Mouse (Mus musculus) stomach, embryonic 16.5 days (tissue): ENCODE data around the gene Abcg8. TPM values are rescaled to one million over a fixed set of nuclear protein-coding genes. Genes with fewer than 3 reads are reported as not detected.

ENCODE experiments used
- ATAC-seq: fragments of 200-750 bp; cut with Nextera tagmentation; 2 replicates; pipeline ENCODE4 v1.8.0; 2017; ENCODE audit warnings: moderate number of reproducible peaks, moderate TSS enrichment; ENCODE audit not compliant: insufficient read depth, low FRiP score
- H3K27ac ChIP-seq: fragments of 300-500 bp; sonication (generic); 2 replicates; pipeline ENCODE4 v1.5.1; 2014; ENCODE audit warnings: low read length
- H3K27me3 ChIP-seq: fragments of 300-500 bp; sonication (generic); 2 replicates; pipeline ENCODE4 v1.6.1; 2014; ENCODE audit warnings: low read length, control low read depth, mixed read lengths; ENCODE audit not compliant: control insufficient read depth, insufficient read depth
- H3K36me3 ChIP-seq: fragments of 300-500 bp; sonication (generic); 2 replicates; pipeline ENCODE4 v1.6.1; 2014; ENCODE audit warnings: low read length; ENCODE audit not compliant: control insufficient read depth, insufficient read depth
- H3K4me1 ChIP-seq: fragments of 300-500 bp; sonication (generic); 2 replicates; pipeline ENCODE4 v1.6.1; 2014; ENCODE audit warnings: low read length, control low read depth, mixed read lengths; ENCODE audit not compliant: control insufficient read depth, insufficient read depth
- H3K4me2 ChIP-seq: fragments of 300-500 bp; sonication (generic); 2 replicates; pipeline ENCODE4 v1.6.1; 2014; ENCODE audit warnings: low read depth, low read length, mixed read lengths
- H3K4me3 ChIP-seq: fragments of 300-500 bp; sonication (generic); replicated peaks from 2 replicates; pipeline ENCODE4 v1.5.1; 2014; ENCODE audit warnings: mild to moderate bottlenecking, low read length
- H3K9ac ChIP-seq: fragments of 300-500 bp; sonication (generic); 2 replicates; pipeline ENCODE4 v1.6.1; 2014; ENCODE audit warnings: low read length
- H3K9me3 ChIP-seq: fragments of 300-500 bp; sonication (generic); replicated peaks from 2 replicates; pipeline ENCODE4 v1.6.1; 2016; ENCODE audit warnings: low read length, control low read depth; ENCODE audit not compliant: control insufficient read depth
- WGBS: fragments of 180-500 bp; shearing (Covaris S2); extraction: QIAGEN DNeasy Blood & Tissue Kit; methylation state at CpG from one replicate; pipeline ENCODE4 v1.1.7; 2014; 5-methylcytosine and 5-hydroxymethylcytosine counted together
- polyA plus RNA-seq: library from polyadenylated mRNA; unstranded; fragments of >200 nt; fragmentation: Nextera tagmentation; extraction: Ambion mirVana; gene quantifications from 2 replicates; pipeline ENCODE4 v1.2.1, GENCODE M21; 2015

The Abcg8 gene
- 0.09 and 0.10 TPM in 2 replicates for polyA plus RNA-seq

DNA sequence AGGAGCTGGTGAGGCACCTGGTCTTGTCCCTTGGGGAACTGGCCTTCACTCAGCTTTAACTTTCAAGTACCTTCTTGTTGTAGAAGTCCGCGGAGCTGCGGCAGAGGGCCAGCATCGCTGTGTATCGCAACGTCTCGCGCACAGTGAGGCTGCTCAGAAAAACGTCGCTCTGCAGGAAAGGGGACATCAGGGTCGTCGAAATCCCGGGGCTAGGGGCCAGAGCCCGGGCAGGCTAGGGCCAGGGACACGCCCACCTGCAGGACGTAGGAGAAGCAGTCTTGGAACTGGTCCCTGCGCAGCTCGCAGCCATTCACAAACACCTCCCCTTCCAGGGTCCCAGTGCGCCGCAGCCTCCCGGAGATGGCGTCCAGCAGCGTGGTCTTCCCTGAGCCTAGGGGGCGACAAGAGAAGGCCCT lies at the start of gene Abcg8:
Gene Abcg8 (plus strand): TSS at position 352 of the 416 bp plus-strand sequence.
- peak within 1 kb of the TSS; percentile 50 for H3K9ac ChIP-seq
- H3K4me1 ChIP-seq: peaks cover 8% of the 10 kb centered on the region
- no peaks in the 10 kb centered on the region for H3K27me3 ChIP-seq
- H3K4me2 ChIP-seq: peak within 1 kb of the TSS; percentile 66
- H3K4me3 ChIP-seq: peak within 1 kb of the TSS; percentile 41
- ATAC-seq: no peak
- no peaks in the 10 kb centered on the region for H3K36me3 ChIP-seq
- H3K9me3 ChIP-seq: no peaks in the 10 kb centered on the region
- 2% methylated on average over 24 of the region's 24 CpGs for WGBS
- no peak within 1 kb of the TSS for H3K27ac ChIP-seq

DNA sequence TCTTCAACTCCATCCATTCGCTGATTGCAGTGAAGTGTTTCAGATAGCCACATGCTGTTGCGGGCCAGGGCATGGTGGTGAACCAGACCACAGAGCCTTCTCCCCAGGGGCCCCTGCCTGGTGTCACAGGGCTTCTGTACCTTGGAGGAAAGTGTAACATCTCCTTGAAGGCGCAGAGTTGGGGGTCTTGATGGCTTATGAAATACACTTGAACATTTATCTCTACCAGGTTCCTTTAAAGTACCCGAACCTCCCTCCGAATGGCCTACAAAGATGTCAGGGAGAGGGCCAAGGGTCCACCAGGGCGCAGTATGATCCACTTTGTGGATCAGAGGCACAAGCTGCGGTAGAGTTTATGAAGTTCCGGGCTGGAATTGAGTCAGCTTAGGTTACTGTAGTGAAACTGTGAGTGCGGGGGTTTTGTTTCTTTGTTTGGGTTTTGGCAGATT lies 49.2 kb upstream of the Abcg8 start:
- H3K27ac ChIP-seq: peak overlapping the region; percentile 20; the same call in 1 of the 2 replicates
- H3K4me2 ChIP-seq: peak overlapping the region; percentile 80
- H3K9ac ChIP-seq: peak overlapping the region; percentile 79
- H3K9me3 ChIP-seq: no peaks in the 10 kb centered on the region
- ATAC-seq: 0 out of 2 replicates have a peak, but pooled peaks have one; percentile 31
- WGBS: 20% methylated on average over 9 of the region's 9 CpGs
- 0 out of 2 replicates have a peak, but pooled peaks cover 4% of the 10 kb centered on the region for H3K4me1 ChIP-seq
- no peaks in the 10 kb centered on the region for H3K27me3 ChIP-seq
- H3K4me3 ChIP-seq: peak overlapping the region; percentile 63
- no peaks in the 10 kb centered on the region for H3K36me3 ChIP-seq

DNA sequence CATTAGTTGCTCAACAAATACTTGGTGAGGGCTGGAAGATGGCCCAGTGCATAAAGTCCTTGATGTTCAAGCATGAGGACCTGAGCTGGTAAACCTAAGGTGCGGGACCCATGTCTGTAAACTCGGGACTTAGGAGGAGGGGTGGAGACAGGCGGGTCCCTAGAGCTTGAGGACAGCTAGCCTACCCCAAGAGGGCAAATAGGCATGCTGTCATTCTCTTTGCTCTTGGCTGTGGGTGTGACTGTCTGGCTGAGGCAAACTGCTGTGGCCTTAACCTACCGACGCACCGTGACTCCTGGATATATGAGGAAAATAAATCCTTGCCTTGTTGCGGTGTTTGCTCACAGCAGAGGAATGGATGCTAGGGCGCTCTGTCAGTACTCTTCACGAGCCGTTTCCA lies 48.4 kb upstream of the Abcg8 start:
- H3K27me3 ChIP-seq: no peaks in the 10 kb centered on the region
- no peak overlapping the region for H3K4me3 ChIP-seq
- ATAC-seq: no peak
- no peak overlapping the region for H3K4me2 ChIP-seq
- 0 out of 2 replicates have a peak, but pooled peaks cover 4% of the 10 kb centered on the region for H3K4me1 ChIP-seq
- WGBS: 71% methylated on average over 10 of the region's 10 CpGs
- no peak overlapping the region for H3K9ac ChIP-seq
- no peak overlapping the region for H3K27ac ChIP-seq
- no peaks in the 10 kb centered on the region for H3K9me3 ChIP-seq
- H3K36me3 ChIP-seq: no peaks in the 10 kb centered on the region

DNA sequence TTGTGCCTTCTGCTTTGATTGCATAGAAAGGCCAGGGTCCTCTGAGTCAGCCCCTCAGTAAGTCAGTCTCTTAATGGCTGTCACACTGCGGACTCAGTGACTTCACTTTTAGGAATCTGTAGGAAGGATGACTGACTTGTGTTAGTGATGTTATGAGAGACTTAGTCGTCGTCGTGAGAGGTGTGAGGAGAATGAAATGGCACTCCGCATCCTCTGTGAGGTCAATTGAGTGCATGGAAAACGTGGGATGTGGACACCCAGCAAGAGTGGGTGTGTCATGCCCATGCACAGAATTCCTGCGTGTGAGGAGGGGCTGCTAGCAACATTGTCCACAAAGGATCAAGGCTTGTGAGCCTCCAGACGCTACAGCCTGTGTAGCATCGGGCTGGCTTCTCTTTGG lies 47.5 kb upstream of the Abcg8 start:
- Histone ChIP-seq H3K27me3 (no peaks in the 10 kb centered on the region), H3K9me3 (no peaks in the 10 kb centered on the region), H3K9ac (no peak overlapping the region), H3K4me3 (no peak overlapping the region), H3K36me3 (no peaks in the 10 kb centered on the region), H3K4me1 (0 out of 2 replicates have a peak, but pooled peaks cover 4% of the 10 kb centered on the region), H3K27ac (no peak overlapping the region), H3K4me2 (no peak overlapping the region)
- no peak for ATAC-seq
- 81% methylated on average over 9 of the region's 9 CpGs for WGBS

DNA sequence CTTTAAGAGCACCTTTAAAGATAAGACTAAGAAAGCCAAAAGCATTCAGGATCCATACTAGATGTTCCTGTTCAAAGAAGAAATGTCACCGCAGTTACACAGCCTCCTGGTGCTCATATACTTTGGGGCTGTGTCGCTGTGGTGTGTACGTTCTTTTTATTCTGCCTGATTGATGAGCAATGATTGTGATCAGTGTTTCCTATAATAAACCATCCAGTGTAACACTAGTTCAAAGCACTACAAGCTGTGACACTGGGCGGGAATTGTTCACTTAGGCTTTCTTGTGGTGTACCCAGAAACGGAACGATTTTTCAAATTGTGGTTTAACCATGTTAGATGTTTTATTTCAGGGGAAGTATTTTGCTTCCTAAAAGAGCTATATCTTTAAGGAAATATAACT lies 44.3 kb upstream of the Abcg8 start:
- H3K9ac ChIP-seq: no peak overlapping the region
- WGBS: 87% methylated on average over 6 of the region's 6 CpGs
- no peaks in the 10 kb centered on the region for H3K36me3 ChIP-seq
- H3K4me2 ChIP-seq: no peak overlapping the region
- H3K27me3 ChIP-seq: no peaks in the 10 kb centered on the region
- no peak overlapping the region for H3K27ac ChIP-seq
- H3K4me1 ChIP-seq: 0 out of 2 replicates have a peak, but pooled peaks cover 6% of the 10 kb centered on the region
- H3K4me3 ChIP-seq: no peak overlapping the region
- ATAC-seq: no peak
- no peaks in the 10 kb centered on the region for H3K9me3 ChIP-seq

DNA sequence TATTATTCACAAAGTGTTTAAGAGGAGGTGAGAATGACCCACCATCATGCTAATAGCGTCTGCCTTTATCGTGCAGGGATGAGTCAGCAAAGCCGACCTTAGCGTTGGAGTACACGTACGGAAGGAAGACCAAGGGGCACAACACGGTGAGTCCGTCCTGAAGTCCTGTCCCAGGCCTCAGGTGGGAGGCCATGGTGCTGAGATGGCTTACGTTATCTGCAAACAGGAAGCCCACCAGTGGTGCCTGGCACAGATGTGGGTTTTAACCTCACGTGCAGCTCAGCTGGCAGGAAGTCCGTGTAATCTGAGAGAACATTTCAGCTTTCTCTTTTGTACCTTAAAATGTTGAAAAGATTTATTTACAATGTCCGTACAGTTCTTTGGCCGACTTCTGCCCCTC lies 42.7 kb upstream of the Abcg8 start:
- H3K4me2 ChIP-seq: no peak overlapping the region
- no peaks in the 10 kb centered on the region for H3K9me3 ChIP-seq
- H3K27ac ChIP-seq: no peak overlapping the region
- no peak for ATAC-seq
- no peaks in the 10 kb centered on the region for H3K36me3 ChIP-seq
- H3K4me3 ChIP-seq: no peak overlapping the region
- no peaks in the 10 kb centered on the region for H3K27me3 ChIP-seq
- no peak overlapping the region for H3K9ac ChIP-seq
- peaks cover 4% of the 10 kb centered on the region; the same call in 1 of the 2 replicates for H3K4me1 ChIP-seq
- WGBS: 74% methylated on average over 13 of the region's 13 CpGs

DNA sequence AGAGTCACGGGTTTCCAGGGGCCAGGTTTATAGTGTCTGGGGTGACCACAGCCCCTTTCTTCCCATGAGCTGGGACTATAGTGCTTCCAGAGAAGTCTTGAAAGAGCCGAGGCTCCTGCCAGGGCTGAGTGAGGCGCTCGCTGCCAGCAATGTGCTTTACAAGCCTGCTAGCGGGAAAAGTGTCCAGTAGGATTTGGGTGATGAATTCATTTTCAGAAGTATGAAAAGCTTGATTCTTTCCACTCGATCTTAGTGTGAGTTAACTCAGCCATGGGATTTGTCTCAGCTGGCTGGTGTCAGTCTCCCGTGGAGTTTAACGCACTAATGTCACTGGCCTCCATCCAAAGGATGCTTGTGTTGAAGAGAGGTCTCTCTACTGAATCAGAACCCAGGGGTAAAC lies 39.8 kb upstream of the Abcg8 start:
- no peak overlapping the region for H3K27ac ChIP-seq
- ATAC-seq: no peak
- H3K4me1 ChIP-seq: peaks cover 6% of the 10 kb centered on the region; the same call in 1 of the 2 replicates
- no peaks in the 10 kb centered on the region for H3K36me3 ChIP-seq
- no peak overlapping the region for H3K9ac ChIP-seq
- no peak overlapping the region for H3K4me2 ChIP-seq
- WGBS: 45% methylated on average over 8 of the region's 8 CpGs
- no peaks in the 10 kb centered on the region for H3K9me3 ChIP-seq
- H3K4me3 ChIP-seq: no peak overlapping the region
- H3K27me3 ChIP-seq: no peaks in the 10 kb centered on the region

DNA sequence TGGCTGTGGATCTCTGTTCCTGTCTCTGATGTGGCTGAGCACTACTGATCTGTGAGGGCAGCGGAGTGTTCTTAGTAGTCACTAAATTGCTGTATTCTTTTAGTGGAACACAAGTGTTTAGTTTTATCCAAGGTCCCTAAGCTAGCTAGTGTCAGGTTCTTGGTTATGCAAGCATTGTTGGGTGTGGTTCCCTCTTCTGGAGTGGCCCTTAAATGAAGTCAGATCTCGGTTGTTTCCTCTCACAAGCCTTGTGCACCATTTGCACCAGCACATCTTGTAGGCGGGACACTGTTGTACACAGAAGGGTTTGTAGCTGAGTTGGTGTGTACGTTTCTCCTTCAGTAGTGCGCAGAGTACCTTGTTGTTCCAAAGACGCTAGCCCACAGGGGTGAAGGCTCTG lies 38.1 kb upstream of the Abcg8 start:
- Histone ChIP-seq H3K9ac (no peak overlapping the region), H3K4me3 (no peak overlapping the region), H3K27ac (no peak overlapping the region), H3K4me2 (no peak overlapping the region), H3K36me3 (no peaks in the 10 kb centered on the region), H3K27me3 (no peaks in the 10 kb centered on the region), H3K4me1 (peaks cover 6% of the 10 kb centered on the region; the same call in 1 of the 2 replicates), H3K9me3 (no peaks in the 10 kb centered on the region)
- no peak for ATAC-seq
- WGBS: 85% methylated on average over 6 of the region's 6 CpGs

DNA sequence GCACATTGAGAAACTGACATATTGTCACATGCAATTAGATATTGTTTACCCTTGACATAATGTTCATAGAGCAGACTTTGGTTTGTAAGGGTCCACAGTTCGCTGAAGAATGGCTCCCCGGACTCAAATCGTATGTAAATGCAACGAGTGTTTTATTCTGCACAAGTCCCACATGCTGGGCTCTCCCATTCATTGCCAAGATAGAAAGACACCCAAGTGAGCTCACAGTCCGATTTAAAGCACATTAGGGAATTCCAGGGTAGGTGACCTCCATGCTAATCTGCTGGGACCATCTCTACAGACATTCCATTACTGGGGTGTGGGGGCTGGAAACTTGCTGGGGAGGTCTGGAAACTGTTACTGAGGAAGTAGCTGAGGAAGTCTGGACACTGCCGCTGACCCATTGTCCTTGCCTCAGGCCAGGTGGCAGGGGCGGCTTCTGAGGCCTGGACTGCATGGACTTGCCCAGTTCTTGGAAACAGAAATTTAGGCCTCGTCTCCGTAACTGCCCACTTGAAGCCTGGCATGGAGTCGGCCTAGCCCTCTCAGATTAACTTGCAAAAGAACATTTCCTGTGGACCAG lies 36.2 kb upstream of the Abcg8 start:
- no peak overlapping the region for H3K4me3 ChIP-seq
- no peaks in the 10 kb centered on the region for H3K27me3 ChIP-seq
- WGBS: 74% methylated on average over 10 of the region's 10 CpGs
- ATAC-seq: no peak
- H3K27ac ChIP-seq: no peak overlapping the region
- no peaks in the 10 kb centered on the region for H3K9me3 ChIP-seq
- no peak overlapping the region for H3K4me2 ChIP-seq
- H3K9ac ChIP-seq: no peak overlapping the region
- no peaks in the 10 kb centered on the region for H3K36me3 ChIP-seq
- peaks cover 6% of the 10 kb centered on the region; the same call in 1 of the 2 replicates for H3K4me1 ChIP-seq
